Mouse (Mus musculus): ENCODE results near the gene Mgat5.

DNA sequence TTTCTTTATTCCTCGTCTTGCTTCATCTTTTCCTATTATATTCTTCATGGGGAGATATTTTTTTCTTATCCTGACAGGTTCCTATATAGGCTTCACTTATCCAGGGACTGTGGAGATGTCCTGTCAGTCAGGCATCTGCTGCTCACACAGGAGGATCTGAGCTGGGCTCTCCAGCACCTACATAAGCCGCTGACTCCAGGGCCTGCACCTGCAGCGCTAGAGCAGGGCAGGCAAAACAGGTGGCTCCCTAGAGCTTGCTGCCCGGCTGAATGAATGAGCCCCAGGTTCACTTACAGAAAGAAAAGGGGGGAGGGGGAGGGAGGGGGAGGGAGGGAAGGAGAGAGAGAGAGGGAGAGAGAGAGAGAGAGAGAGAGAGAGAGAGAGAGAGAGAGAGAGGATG lies 175.3 kb downstream of the Mgat5 start:
- TF ChIP-seq POLR2A (IDR thresholded peaks at IDR 0.05; ENCODE audit: borderline replicate concordance, low read depth, low read length) (no peak), CTCF (IDR thresholded peaks at IDR 0.05; ENCODE audit: low read depth, low read length) (no peak)
